ENCODE assay signal across 31 mouse cellular contexts in genomic region chr12:116229451-116229850, GRCm38 (mm10). TPM values are rescaled to one million over a fixed set of nuclear protein-coding genes. Genes with fewer than 3 reads are reported as not detected.
"Had no signal": no experiment of that assay in that cellular context is flagged by ENCODE, and none has a peak within 500 bp of the region (broad histone marks: within the 10 kb centered on the region; RNA-seq: fewer than 3 reads in every experiment).

No protein-coding gene starts in this region.

- H3K4me1 ChIP-seq: heart, embryonic 12.5 days; hindbrain, embryonic 10.5 days; hindbrain, embryonic 12.5 days; intestine, embryonic 15.5 days; limb, embryonic 15.5 days had no signal

- H3K4me3 ChIP-seq: gastrocnemius, adult 2 months; heart, adult 2 months; heart, embryonic 12.5 days; hindbrain, embryonic 10.5 days; hindbrain, embryonic 12.5 days; intestine, embryonic 15.5 days; layer of hippocampus, adult 2 months; limb, embryonic 13.5 days; limb, embryonic 15.5 days had no signal

- H3K4me2 ChIP-seq: heart, embryonic 12.5 days; hindbrain, embryonic 12.5 days; hindbrain, embryonic 14.5 days; intestine, embryonic 15.5 days; limb, embryonic 13.5 days; limb, embryonic 15.5 days had no signal

- H3K9me3 ChIP-seq: heart, embryonic 12.5 days; hindbrain, embryonic 10.5 days; hindbrain, embryonic 12.5 days; intestine, embryonic 15.5 days; limb, embryonic 13.5 days; limb, embryonic 15.5 days had no signal

- H3K9ac ChIP-seq: heart, embryonic 12.5 days; hindbrain, embryonic 12.5 days; hindbrain, embryonic 14.5 days; intestine, embryonic 15.5 days; limb, embryonic 13.5 days; limb, embryonic 15.5 days had no signal

- ATAC-seq: hindbrain, embryonic 16.5 days; inflammation-experienced regulatory T-cells, adult 6 months; intestine, embryonic 15.5 days; intestine, postnatal 0 days had no signal

- H3K27ac ChIP-seq: gastrocnemius, adult 2 months; heart, adult 2 months; hindbrain, embryonic 10.5 days; hindbrain, embryonic 12.5 days; hindbrain, embryonic 14.5 days; intestine, embryonic 15.5 days; layer of hippocampus, adult 2 months; limb, embryonic 13.5 days; limb, embryonic 15.5 days had no signal

- H3K36me3 ChIP-seq: intestine, embryonic 15.5 days had no signal

- DNase-seq: gastrocnemius, adult 2 months; gastrocnemius, postnatal 10 days; gastrocnemius, postnatal 25 days; heart, adult 2 months; heart, postnatal 10 days; heart, postnatal 4 days; kidney, adult 18-20 months; kidney, adult 8-10 months; kidney, postnatal 10 days; kidney, postnatal 25 days; kidney, postnatal 4 days; layer of hippocampus, postnatal 36 days; left cerebral cortex, postnatal 4 days had no signal

- H3K27me3 ChIP-seq: heart, embryonic 12.5 days; hindbrain, embryonic 12.5 days; intestine, embryonic 15.5 days; limb, embryonic 13.5 days; limb, embryonic 15.5 days had no signal

RNA-seq across cellular contexts. Expression of gene Gm11027, which starts 45.7 kb away (rescaled TPM):
- polyA plus RNA-seq: frontal cortex, adult 2 months; heart, adult 2 months; heart, embryonic 12.5 days; heart, embryonic 14.5 days; heart, embryonic 16.5 days; hindbrain, embryonic 10.5 days; hindbrain, embryonic 12.5 days; hindbrain, embryonic 14.5 days; hindbrain, embryonic 16.5 days; intestine, embryonic 15.5 days; intestine, postnatal 0 days; kidney, embryonic 14.5 days; kidney, embryonic 16.5 days; limb, embryonic 11.5 days; limb, embryonic 13.5 days; limb, embryonic 15.5 days; liver, adult 2 months had no signal
